Mouse (Mus musculus) CH12.LX (cell line): ENCODE measurements around the gene Stk10. TPM values are rescaled to one million over a fixed set of nuclear protein-coding genes. Genes with fewer than 3 reads are reported as not detected.
A peak's percentile ranks its signal among the peaks of the same experiment; 100 is the strongest.

Experiments used
- DNase-seq: peaks from one replicate; pipeline ENCODE4 v3.0.0-alpha.2; 2013; ENCODE audit errors: extremely low read depth
- H3K27ac ChIP-seq: 2 replicates; pipeline ENCODE4 v1.5.1; 2012; ENCODE audit warnings: low read depth, mild to moderate bottlenecking, control low read depth, moderate library complexity; ENCODE audit not compliant: insufficient read depth
- H3K27me3 ChIP-seq: replicated peaks from 2 replicates; pipeline ENCODE3; 2012; ENCODE audit warnings: inconsistent platforms
- H3K36me3 ChIP-seq, 2 experiments: replicated peaks in 1 of 2; 2 replicates each; pipeline versions ENCODE3 to v1.6.1; 2012; ENCODE audit warnings: inconsistent platforms in 1 of 2, low read length in 1 of 2, mild to moderate bottlenecking in 1 of 2, mixed read lengths in 1 of 2, moderate library complexity in 1 of 2; ENCODE audit not compliant: control insufficient read depth in 1 of 2, insufficient read depth in 1 of 2
- H3K4me1 ChIP-seq, 2 experiments: 2 replicates each; pipeline ENCODE4 v1.6.1; 2012; ENCODE audit warnings: inconsistent platforms in 1 of 2, moderate library complexity in 1 of 2; ENCODE audit not compliant: insufficient read depth in 2 of 2, control insufficient read depth in 1 of 2
- H3K4me2 ChIP-seq: 2 replicates; pipeline ENCODE4 v1.6.1; 2012; ENCODE audit warnings: low read depth, mild to moderate bottlenecking, control low read depth; ENCODE audit not compliant: poor library complexity, insufficient read depth, severe bottlenecking
- H3K4me3 ChIP-seq, 3 experiments: fragments of 150-350 bp in 1 of 3; sonication (generic) in 1 of 3; replicated peaks in 1 of 3; 2 replicates each; pipeline versions ENCODE3 to v1.5.1; 2011 to 2012; ENCODE audit warnings: low read depth in 2 of 3, low read length in 2 of 3, mild to moderate bottlenecking in 2 of 3, moderate library complexity in 2 of 3, control low read depth in 1 of 3, improper control_type of control experiment in 1 of 3, inconsistent platforms in 1 of 3, mixed read lengths in 1 of 3; ENCODE audit not compliant: poor library complexity in 1 of 3
- H3K79me2 ChIP-seq: replicated peaks from 2 replicates; pipeline ENCODE4 v1.6.1; 2012; ENCODE audit warnings: mild to moderate bottlenecking, moderate library complexity; ENCODE audit not compliant: control insufficient read depth, poor library complexity, insufficient read depth, severe bottlenecking; ENCODE audit errors: extremely low read depth
- H3K9ac ChIP-seq: 2 replicates; pipeline ENCODE4 v1.6.1; 2012; ENCODE audit warnings: low read depth, mild to moderate bottlenecking, control low read depth, moderate library complexity; ENCODE audit not compliant: insufficient read depth
- H3K9me3 ChIP-seq: replicated peaks from 2 replicates; pipeline ENCODE3; 2012; ENCODE audit warnings: low read length, inconsistent platforms, mixed read lengths
- BHLHE40 ChIP-seq: IDR thresholded peaks from 2 replicates; pipeline ENCODE4 v1.6.1; 2011; ENCODE audit warnings: mild to moderate bottlenecking, low read depth, low read length, improper control_type of control experiment
- CHD1 ChIP-seq: IDR thresholded peaks from 2 replicates; pipeline ENCODE4 v1.6.1; 2012; ENCODE audit warnings: low read depth, low read length, improper control_type of control experiment, inconsistent platforms
- CHD2 ChIP-seq: IDR thresholded peaks from 2 replicates; pipeline ENCODE4 v1.6.1; 2011; ENCODE audit warnings: low read length, improper control_type of control experiment
- CTCF ChIP-seq, 2 experiments: IDR thresholded peaks in 1 of 2; conservative IDR thresholded peaks in 1 of 2; 2 replicates each; pipeline ENCODE4 v1.5.1; 2011 to 2012; ENCODE audit warnings: low read depth in 2 of 2, low read length in 2 of 2, improper control_type of control experiment in 1 of 2, inconsistent platforms in 1 of 2, mild to moderate bottlenecking in 1 of 2, moderate library complexity in 1 of 2
- ELF1 ChIP-seq: IDR thresholded peaks from 2 replicates; pipeline ENCODE4 v1.6.1; 2014; ENCODE audit warnings: low read depth, mild to moderate bottlenecking, inconsistent platforms, low read length, improper control_type of control experiment
- HCFC1 ChIP-seq: IDR thresholded peaks from 2 replicates; pipeline ENCODE4 v1.6.1; 2012; ENCODE audit warnings: low read depth, mild to moderate bottlenecking, inconsistent platforms, low read length, improper control_type of control experiment
- IRF4 ChIP-seq: IDR thresholded peaks from 2 replicates; pipeline ENCODE4 v1.6.1; 2014; ENCODE audit warnings: low read depth, mild to moderate bottlenecking, inconsistent platforms, low read length, improper control_type of control experiment
- JUN ChIP-seq: IDR thresholded peaks from 2 replicates; pipeline ENCODE4 v1.6.1; 2011; ENCODE audit warnings: low read depth, mild to moderate bottlenecking, low read length, improper control_type of control experiment, moderate library complexity; ENCODE audit not compliant: insufficient read depth
- JUND ChIP-seq: conservative IDR thresholded peaks from 2 replicates; pipeline ENCODE4 v1.6.1; 2011; ENCODE audit warnings: low read depth, low read length, improper control_type of control experiment
- MAFK ChIP-seq: IDR thresholded peaks from 2 replicates; pipeline ENCODE4 v1.6.1; 2011; ENCODE audit warnings: low read length, improper control_type of control experiment; ENCODE audit not compliant: insufficient replicate concordance
- MAZ ChIP-seq: IDR thresholded peaks from 2 replicates; pipeline ENCODE4 v1.6.1; 2012; ENCODE audit warnings: low read depth, mild to moderate bottlenecking, inconsistent platforms, low read length, improper control_type of control experiment, moderate library complexity
- MEF2A ChIP-seq: IDR thresholded peaks from 2 replicates; pipeline ENCODE4 v1.6.1; 2014; ENCODE audit warnings: low read depth, mild to moderate bottlenecking, inconsistent platforms, low read length, improper control_type of control experiment, borderline replicate concordance
- MXI1 ChIP-seq: IDR thresholded peaks from 2 replicates; pipeline ENCODE4 v1.6.1; 2011; ENCODE audit warnings: mild to moderate bottlenecking, low read depth, low read length, improper control_type of control experiment
- MYC ChIP-seq: IDR thresholded peaks from 2 replicates; pipeline ENCODE4 v1.6.1; 2011; ENCODE audit warnings: low read depth, mild to moderate bottlenecking, improper control_type of control experiment, low read length
- NELFE ChIP-seq: IDR thresholded peaks from 2 replicates; pipeline ENCODE4 v1.6.1; 2011; ENCODE audit warnings: low read depth, low read length, improper control_type of control experiment
- RAD21 ChIP-seq: IDR thresholded peaks from 2 replicates; pipeline ENCODE4 v1.6.1; 2011; ENCODE audit warnings: low read depth, mild to moderate bottlenecking, low read length, improper control_type of control experiment, moderate library complexity
- RCOR1 ChIP-seq: conservative IDR thresholded peaks from 2 replicates; pipeline ENCODE4 v1.6.1; 2012; ENCODE audit warnings: low read depth, mild to moderate bottlenecking, inconsistent platforms, low read length, improper control_type of control experiment
- SIN3A ChIP-seq: IDR thresholded peaks from 2 replicates; pipeline ENCODE4 v1.6.1; 2012; ENCODE audit warnings: low read length, improper control_type of control experiment, inconsistent platforms
- SMC3 ChIP-seq: IDR thresholded peaks from 2 replicates; pipeline ENCODE4 v1.6.1; 2011; ENCODE audit warnings: low read depth, low read length, improper control_type of control experiment
- TBP ChIP-seq: conservative IDR thresholded peaks from 2 replicates; pipeline ENCODE4 v1.6.1; 2011; ENCODE audit warnings: low read depth, low read length, improper control_type of control experiment
- TCF12 ChIP-seq: IDR thresholded peaks from 2 replicates; pipeline ENCODE4 v1.6.1; 2014; ENCODE audit warnings: low read depth, mild to moderate bottlenecking, inconsistent platforms, low read length, improper control_type of control experiment
- USF1 ChIP-seq: IDR thresholded peaks from 2 replicates; pipeline ENCODE4 v1.6.1; 2014; ENCODE audit warnings: low read depth, mild to moderate bottlenecking, inconsistent platforms, low read length, improper control_type of control experiment
- ZC3H11A ChIP-seq: IDR thresholded peaks from 2 replicates; pipeline ENCODE4 v1.6.1; 2012; ENCODE audit warnings: low read depth, mild to moderate bottlenecking, inconsistent platforms, low read length, improper control_type of control experiment
- ZMIZ1 ChIP-seq: IDR thresholded peaks from 2 replicates; pipeline ENCODE4 v1.6.1; 2012; ENCODE audit warnings: low read depth, mild to moderate bottlenecking, inconsistent platforms, low read length, improper control_type of control experiment
- ZNF384 ChIP-seq: IDR thresholded peaks from 2 replicates; pipeline ENCODE4 v1.6.1; 2012; ENCODE audit warnings: low read depth, low read length, improper control_type of control experiment, inconsistent platforms
- dilution Hi-C: fragments of 300-500 bp; cut with MboI; formaldehyde crosslinking; loops from 2 replicates; pipeline ENCODE4 v1.14.3; 2020; ENCODE audit warnings: low sequenced_read_pairs; ENCODE audit not compliant: extremely low pct_unique_long_range_greater_than_20kb, extremely low pct_ligation_motif_present
- in situ Hi-C: fragments of 300-500 bp; cut with MboI; formaldehyde crosslinking; loops from 3 replicates; pipeline ENCODE4 v1.14.3; 2019; ENCODE audit warnings: low sequenced_read_pairs, low pct_ligation_motif_present, low pct_unique_long_range_greater_than_20kb, mixed read lengths
- polyA plus RNA-seq: library from polyadenylated mRNA; unstranded; fragments of >175 nt; gene quantifications from 2 replicates; pipeline ENCODE4 v1.2.1, GENCODE M21; 2012; ENCODE audit warnings: low read depth; ENCODE audit not compliant: insufficient read length
- total RNA-seq, 2 experiments: library from RNA; depleted of rRNA; stranded (reverse); fragments of 300-350 nt in 1 of 2; fragments of >200 nt in 1 of 2; gene quantifications; 2 replicates each; pipeline ENCODE4 v1.2.3; 2012 to 2014

The Stk10 gene
- total and polyA plus RNA-seq, 3 experiments: 20.0 to 40.3 (median 23.2) TPM

DNA sequence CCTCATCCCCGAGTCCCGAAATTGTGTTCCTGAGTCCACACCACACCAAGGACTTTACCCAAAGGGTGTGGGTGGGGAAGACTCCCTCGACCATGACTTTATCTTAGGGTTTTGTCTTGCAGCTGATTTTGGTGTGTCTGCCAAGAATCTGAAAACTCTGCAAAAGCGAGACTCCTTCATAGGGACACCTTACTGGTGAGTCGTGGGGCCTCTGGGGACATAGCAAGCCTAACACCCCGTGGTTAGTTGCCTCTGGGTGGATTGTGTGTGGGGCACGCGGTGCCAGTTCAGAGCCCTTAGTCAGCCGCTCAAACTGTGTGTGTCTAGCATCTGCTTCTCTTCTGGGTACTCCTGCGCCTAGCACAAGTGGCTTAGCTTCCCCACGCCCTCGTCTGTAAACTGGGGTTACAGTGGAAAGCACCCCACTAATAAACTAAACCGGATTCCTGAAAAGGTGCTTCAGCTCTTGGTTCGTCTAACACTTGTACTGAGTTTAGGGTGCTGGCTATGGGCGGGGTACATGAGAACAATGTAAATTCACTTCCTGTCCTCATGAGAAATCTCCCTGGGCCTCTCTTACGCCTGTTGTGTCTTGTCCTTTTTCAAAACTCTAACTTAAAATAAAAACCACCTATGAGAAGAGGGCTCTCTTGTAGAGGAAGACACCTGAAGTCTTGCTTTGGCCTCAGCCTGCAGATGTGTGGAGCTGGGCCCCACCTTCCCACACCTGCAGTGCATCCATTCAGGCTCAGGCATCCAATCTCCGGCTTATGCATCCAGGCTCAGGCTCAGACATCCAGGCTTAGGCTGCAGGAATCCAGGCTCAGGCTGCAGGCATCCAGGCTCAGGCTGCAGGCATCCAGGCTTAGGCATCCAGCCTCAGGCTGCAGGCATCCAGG, 54.3 kb downstream of the Stk10 start:
- in situ Hi-C loops: no loop called here

DNA sequence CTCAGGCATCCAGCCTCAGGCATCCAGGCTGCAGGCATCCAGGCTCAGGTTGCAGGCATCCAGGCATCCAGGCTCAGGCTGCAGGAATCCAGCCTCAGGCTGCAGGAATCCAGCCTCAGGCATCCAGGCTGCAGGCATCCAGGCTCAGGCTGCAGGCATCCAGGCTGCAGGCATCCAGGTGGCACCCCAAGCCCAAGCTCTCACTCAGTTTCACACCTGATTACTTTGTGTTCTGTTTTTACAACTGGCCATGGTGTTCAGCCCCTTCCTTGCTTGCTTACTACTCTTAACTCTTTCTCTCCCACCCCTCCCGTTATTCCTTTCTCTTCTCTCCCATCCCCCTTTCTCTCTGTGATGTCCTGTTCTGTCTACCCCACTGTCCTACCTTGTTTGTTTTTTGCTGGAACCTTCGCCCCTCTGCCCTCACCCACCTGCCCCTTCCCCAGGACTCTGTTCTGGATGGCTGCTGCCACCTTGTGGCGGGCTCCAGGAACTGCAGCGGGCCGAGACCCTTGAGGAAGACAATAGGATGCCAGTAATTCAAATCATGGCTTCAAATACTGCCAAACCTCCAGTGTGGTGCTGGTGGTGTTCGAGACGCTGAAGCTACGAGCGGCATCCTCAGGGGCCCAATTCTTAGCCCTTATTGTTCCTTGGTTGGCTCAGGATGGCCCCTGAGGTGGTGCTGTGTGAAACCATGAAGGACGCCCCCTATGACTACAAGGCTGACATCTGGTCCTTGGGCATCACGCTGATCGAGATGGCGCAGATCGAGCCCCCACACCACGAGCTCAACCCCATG, 55.2 kb downstream of the Stk10 start:
- Histone ChIP-seq H3K4me2 (no peak overlapping the region), H3K36me3 (peaks cover 23 to 85% of the 10 kb centered on the region in 2 experiments), H3K4me1 (peaks cover 16 to 58% of the 10 kb centered on the region in 2 experiments), H3K79me2 (no peaks in the 10 kb centered on the region), H3K27me3 (no peaks in the 10 kb centered on the region), H3K9ac (no peak overlapping the region), H3K27ac (no peak overlapping the region)
- dilution Hi-C loops: no loop called here
- TF ChIP-seq USF1 (no peak), NELFE (peak; percentile 71), SMC3 (peak; percentile 100), BHLHE40 (peak; percentile 30; the same call in 1 of the 2 replicates), JUN (no peak), MEF2A (peak; percentile 46; the same call in 1 of the 2 replicates), SIN3A (no peak), MYC (no peak), TBP (no peak), ZMIZ1 (no peak), MXI1 (peak; percentile 62), TCF12 (no peak), CTCF (conservative IDR thresholded peaks at IDR 0.05 in 1 of 2, IDR thresholded peaks at IDR 0.05 in 1 of 2; ENCODE audit: low read depth in 2 of 2, low read length in 2 of 2) (peak; percentile 93 to 99), HCFC1 (no peak), RAD21 (peak; percentile 96), CHD1 (0 out of 2 replicates have a peak, but pooled peaks have one; percentile 50), MAZ (peak; percentile 80; the same call in 1 of the 2 replicates), JUND (no peak), RCOR1 (no peak), ELF1 (peak; percentile 38; the same call in 1 of the 2 replicates), MAFK (no peak), CHD2 (no peak), ZC3H11A (peak; percentile 97), IRF4 (peak; percentile 67), ZNF384 (peak; percentile 68)
- TF ChIP-seq, all 38 proteins: peak for 13
- DNase-seq: peak; percentile 64
- H3K9me3 ChIP-seq: no peaks in the 10 kb centered on the region
- H3K4me3 ChIP-seq: no peak overlapping the region
- in situ Hi-C loops: no loop called here

More for the DNA sequence above, 54.3 kb downstream of the Stk10 start:
- Histone ChIP-seq H3K4me1 (peaks cover 11 to 58% of the 10 kb centered on the region in 2 experiments), H3K79me2 (no peaks in the 10 kb centered on the region), H3K36me3 (peaks cover 23 to 85% of the 10 kb centered on the region in 2 experiments), H3K27me3 (no peaks in the 10 kb centered on the region), H3K4me2 (no peak overlapping the region), H3K9me3 (no peaks in the 10 kb centered on the region), H3K4me3 (no peak overlapping the region), H3K27ac (no peak overlapping the region), H3K9ac (no peak overlapping the region)
- TF ChIP-seq MEF2A (peak; percentile 33; the same call in 1 of the 2 replicates), CTCF (conservative IDR thresholded peaks at IDR 0.05 in 1 of 2, IDR thresholded peaks at IDR 0.05 in 1 of 2; ENCODE audit: low read depth in 2 of 2, low read length in 2 of 2) (no peak), TCF12 (peak; percentile 15; the same call in 1 of the 2 replicates)
- dilution Hi-C loops: no loop called here
- peak; percentile 35 for DNase-seq
